Mouse (Mus musculus) liver, adult 2 months (tissue): Measurements from ENCODE around the gene A830031A19Rik. TPM values are rescaled to one million over a fixed set of nuclear protein-coding genes. Genes with fewer than 3 reads are reported as not detected.

Experiments used
- DNase-seq: peaks from one replicate; pipeline ENCODE4 v3.0.0-alpha.2; 2011; ENCODE audit warnings: low read depth, low spot score; ENCODE audit errors: extremely low read depth
- H3K27ac ChIP-seq: fragments of 200-500 bp; replicated peaks from 2 replicates; pipeline ENCODE4 v1.5.1; 2012; ENCODE audit warnings: low read depth, mild to moderate bottlenecking, control low read depth, inconsistent platforms, low read length; ENCODE audit not compliant: insufficient read depth
- H3K27me3 ChIP-seq: fragments of 200-500 bp; 2 replicates; pipeline ENCODE4 v1.6.1; 2012; ENCODE audit warnings: mild to moderate bottlenecking, moderate library complexity, low read length, inconsistent platforms; ENCODE audit not compliant: control insufficient read depth, insufficient read depth
- H3K36me3 ChIP-seq: fragments of 200-500 bp; 2 replicates; pipeline ENCODE4 v1.6.1; 2012; ENCODE audit warnings: low read length, inconsistent platforms; ENCODE audit not compliant: control insufficient read depth, insufficient read depth
- H3K4me1 ChIP-seq: fragments of 200-500 bp; 2 replicates; pipeline ENCODE4 v1.6.1; 2011; ENCODE audit warnings: low read length; ENCODE audit not compliant: control insufficient read depth, insufficient read depth
- H3K4me3 ChIP-seq: fragments of 200-500 bp; 2 replicates; pipeline ENCODE4 v1.5.1; 2011; ENCODE audit warnings: low read depth, mild to moderate bottlenecking, control low read depth, low read length, moderate library complexity; ENCODE audit not compliant: insufficient read depth
- H3K79me2 ChIP-seq: fragments of 200-500 bp; 2 replicates; pipeline ENCODE4 v1.6.1; 2012; ENCODE audit warnings: inconsistent platforms, mild to moderate bottlenecking, low read length, moderate library complexity; ENCODE audit not compliant: control insufficient read depth, insufficient read depth
- H3K9ac ChIP-seq: fragments of 200-500 bp; 2 replicates; pipeline ENCODE4 v1.6.1; 2012; ENCODE audit warnings: low read depth, mild to moderate bottlenecking, control low read depth, inconsistent platforms, low read length
- CTCF ChIP-seq: fragments of 200-500 bp; IDR thresholded peaks from 2 replicates; pipeline ENCODE4 v1.5.1; 2011; ENCODE audit warnings: low read depth, low read length, control low read depth
- POLR2A ChIP-seq: fragments of 200-500 bp; IDR thresholded peaks from 2 replicates; pipeline ENCODE4 v1.6.1; 2011; ENCODE audit warnings: low read length, control low read depth; ENCODE audit not compliant: insufficient read depth; ENCODE audit errors: extremely low read depth
- WGBS: fragments of 180-500 bp; shearing (Covaris S2); methylation state at CpG from one replicate; pipeline ENCODE4 v1.1.7; 2018; 5-methylcytosine and 5-hydroxymethylcytosine counted together
- polyA plus RNA-seq: library from polyadenylated mRNA; depleted of rRNA; stranded (reverse); fragments of >200 nt; gene quantifications from 2 replicates; pipeline ENCODE4 v1.2.3, GENCODE M21; 2012
- total RNA-seq: library from RNA; depleted of rRNA; stranded (reverse); fragments of >200 nt; gene quantifications from 2 replicates; pipeline ENCODE4 v1.2.3, GENCODE M21; 2014

A830031A19Rik gene
- total and polyA plus RNA-seq, 2 experiments: not detected

GRCm38 (mm10) chr11:24016049-24016448 is 58.8 kb downstream of the A830031A19Rik start:
- DNase-seq: no peak
- Histone ChIP-seq H3K79me2 (no peaks in the 10 kb centered on the region), H3K27me3 (no peaks in the 10 kb centered on the region), H3K9ac (no peak overlapping the region), H3K36me3 (no peaks in the 10 kb centered on the region), H3K4me1 (no peaks in the 10 kb centered on the region), H3K4me3 (no peak overlapping the region), H3K27ac (no peak overlapping the region)
- 91% methylated on average over 3 of the region's 3 CpGs for WGBS
- TF ChIP-seq CTCF (no peak), POLR2A (no peak)

- DNase-seq: no peak
- Histone ChIP-seq H3K4me3 (no peak overlapping the region), H3K27ac (no peak overlapping the region), H3K36me3 (no peaks in the 10 kb centered on the region), H3K4me1 (no peaks in the 10 kb centered on the region), H3K9ac (no peak overlapping the region), H3K27me3 (no peaks in the 10 kb centered on the region), H3K79me2 (no peaks in the 10 kb centered on the region)
- no peak for TF ChIP-seq POLR2A
- no peak for TF ChIP-seq CTCF
- 73% methylated on average over 5 of the region's 5 CpGs for WGBS
Observed at GRCm38 (mm10) chr11:24014642-24015041, 60.2 kb downstream of the A830031A19Rik start.

GRCm38 (mm10) chr11:24012301-24012700 is 62.6 kb downstream of the A830031A19Rik start:
- Histone ChIP-seq H3K9ac (no peak overlapping the region), H3K4me1 (no peaks in the 10 kb centered on the region), H3K36me3 (no peaks in the 10 kb centered on the region), H3K4me3 (no peak overlapping the region), H3K27me3 (no peaks in the 10 kb centered on the region), H3K79me2 (no peaks in the 10 kb centered on the region), H3K27ac (no peak overlapping the region)
- TF ChIP-seq POLR2A (no peak), CTCF (no peak)
- WGBS: 80% methylated on average over 1 of the region's 1 CpGs
- DNase-seq: no peak

- Histone ChIP-seq H3K27ac (no peak overlapping the region), H3K4me3 (no peak overlapping the region), H3K36me3 (no peaks in the 10 kb centered on the region), H3K4me1 (no peaks in the 10 kb centered on the region), H3K27me3 (no peaks in the 10 kb centered on the region), H3K9ac (no peak overlapping the region), H3K79me2 (no peaks in the 10 kb centered on the region)
- WGBS: 80% methylated on average over 5 of the region's 5 CpGs
- TF ChIP-seq POLR2A (no peak), CTCF (no peak)
- DNase-seq: no peak
Observed at GRCm38 (mm10) chr11:24008976-24009375, 65.9 kb downstream of the A830031A19Rik start.

- 27% methylated on average over 5 of the region's 5 CpGs for WGBS
- Histone ChIP-seq H3K27me3 (no peaks in the 10 kb centered on the region), H3K4me1 (no peaks in the 10 kb centered on the region), H3K27ac (no peak overlapping the region), H3K9ac (no peak overlapping the region), H3K4me3 (no peak overlapping the region), H3K36me3 (no peaks in the 10 kb centered on the region), H3K79me2 (no peaks in the 10 kb centered on the region)
- DNase-seq: no peak
- TF ChIP-seq CTCF: no peak; the same call in 1 of the 2 replicates
- TF ChIP-seq POLR2A: no peak
Observed at GRCm38 (mm10) chr11:24008244-24008643, 66.6 kb downstream of the A830031A19Rik start.

GRCm38 (mm10) chr11:24005445-24006156 is 69.3 kb downstream of the A830031A19Rik start:
- H3K27me3 ChIP-seq: no peaks in the 10 kb centered on the region
- no peaks in the 10 kb centered on the region for H3K36me3 ChIP-seq

More at GRCm38 (mm10) chr11:24005445-24006156, 69.3 kb downstream of the A830031A19Rik start:
- H3K27ac ChIP-seq: no peak overlapping the region
- H3K4me3 ChIP-seq: no peak overlapping the region
- no peaks in the 10 kb centered on the region for H3K4me1 ChIP-seq
- H3K79me2 ChIP-seq: no peaks in the 10 kb centered on the region
- no peak overlapping the region for H3K9ac ChIP-seq
- TF ChIP-seq CTCF: no peak
- TF ChIP-seq POLR2A: no peak
- no peak for DNase-seq
- 80% methylated on average over 15 of the region's 15 CpGs for WGBS
